Mouse (Mus musculus): ENCODE measurements around the gene Mlec.
A peak's percentile ranks its signal among the peaks of the same experiment; 100 is the strongest.

DNA sequence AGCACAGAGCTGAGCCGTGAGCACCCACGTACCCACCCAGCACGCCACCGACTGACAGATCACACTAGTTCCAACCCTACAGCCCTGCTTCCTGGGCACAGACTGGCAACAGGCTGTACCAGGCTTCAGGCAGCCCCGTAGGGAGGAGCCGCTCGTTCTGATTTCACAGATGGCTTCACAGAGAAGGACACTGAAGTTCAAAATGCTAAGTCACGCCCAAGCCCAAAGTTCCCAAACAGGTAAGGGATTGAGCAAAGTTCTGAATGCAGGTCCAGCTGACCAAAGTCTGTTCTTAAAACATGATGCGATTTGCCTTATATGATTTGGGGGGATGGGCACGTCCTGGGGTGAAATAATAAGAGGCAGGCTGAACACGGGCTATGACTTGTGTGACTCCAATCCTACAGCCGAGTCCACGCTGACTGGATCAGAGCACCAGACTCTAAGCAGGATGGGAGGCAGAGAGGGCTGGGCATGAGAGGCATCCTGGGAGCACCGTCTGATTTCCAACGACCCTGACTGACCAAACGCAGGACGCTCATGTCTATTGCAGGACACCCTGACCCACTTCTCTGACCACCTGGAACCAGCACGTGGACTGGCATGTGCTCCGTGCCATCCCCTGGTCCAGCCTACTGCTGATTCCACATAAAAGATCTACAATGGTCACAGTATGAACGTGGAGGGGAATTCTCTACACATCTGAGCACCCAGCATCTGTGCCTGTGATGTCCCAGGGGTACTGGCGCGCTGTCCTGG, 30.4 kb downstream of the Mlec start:
- TF ChIP-seq CTCF (IDR thresholded peaks at IDR 0.05; ENCODE audit: control insufficient read depth, insufficient read depth, low read length) (no peak), POLR2A (IDR thresholded peaks at IDR 0.05; ENCODE audit: borderline replicate concordance, control insufficient read depth, low read depth, low read length) (0 out of 2 replicates have a peak, but pooled peaks have one; percentile 6)
